Mouse (Mus musculus) thymus, adult 2 months (tissue): Measurements from ENCODE around the gene Tubb3.

Experiments used
- CTCF ChIP-seq: fragments of 200-500 bp; IDR thresholded peaks from 2 replicates; pipeline ENCODE4 v1.5.1; 2012; ENCODE audit warnings: mild to moderate bottlenecking, control low read depth, low read length, moderate library complexity, borderline replicate concordance; ENCODE audit not compliant: control insufficient read depth, poor library complexity, insufficient read depth; ENCODE audit errors: extremely low read depth
- POLR2A ChIP-seq: fragments of 200-500 bp; IDR thresholded peaks from 2 replicates; pipeline ENCODE4 v1.6.1; 2012; ENCODE audit warnings: mild to moderate bottlenecking, low read length, control low read depth, moderate library complexity; ENCODE audit not compliant: control insufficient read depth, poor library complexity, insufficient read depth; ENCODE audit errors: extremely low read depth

DNA sequence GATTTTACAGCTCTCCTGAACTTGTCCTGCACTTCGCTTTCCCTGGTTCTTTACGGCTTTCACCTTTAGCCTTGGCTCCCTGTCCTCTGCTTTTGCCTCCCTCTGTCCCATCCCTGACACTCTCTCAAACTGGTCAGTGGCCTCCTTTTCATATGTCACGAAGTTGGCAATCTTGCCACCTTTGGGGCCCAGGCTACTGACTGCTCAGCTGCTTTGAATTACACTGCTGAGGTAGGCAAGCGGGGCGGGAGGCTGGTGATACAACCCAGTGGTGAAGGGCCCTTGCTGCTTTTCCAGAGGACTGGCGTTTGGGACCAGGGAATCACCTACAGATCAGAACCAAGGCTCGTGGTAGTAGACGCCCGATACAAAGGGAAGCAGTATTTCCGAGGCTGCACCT is 35.5 kb upstream of the Tubb3 start:
- TF ChIP-seq CTCF, result no peak
- TF ChIP-seq POLR2A, result no peak
